In the genomic region with DNA sequence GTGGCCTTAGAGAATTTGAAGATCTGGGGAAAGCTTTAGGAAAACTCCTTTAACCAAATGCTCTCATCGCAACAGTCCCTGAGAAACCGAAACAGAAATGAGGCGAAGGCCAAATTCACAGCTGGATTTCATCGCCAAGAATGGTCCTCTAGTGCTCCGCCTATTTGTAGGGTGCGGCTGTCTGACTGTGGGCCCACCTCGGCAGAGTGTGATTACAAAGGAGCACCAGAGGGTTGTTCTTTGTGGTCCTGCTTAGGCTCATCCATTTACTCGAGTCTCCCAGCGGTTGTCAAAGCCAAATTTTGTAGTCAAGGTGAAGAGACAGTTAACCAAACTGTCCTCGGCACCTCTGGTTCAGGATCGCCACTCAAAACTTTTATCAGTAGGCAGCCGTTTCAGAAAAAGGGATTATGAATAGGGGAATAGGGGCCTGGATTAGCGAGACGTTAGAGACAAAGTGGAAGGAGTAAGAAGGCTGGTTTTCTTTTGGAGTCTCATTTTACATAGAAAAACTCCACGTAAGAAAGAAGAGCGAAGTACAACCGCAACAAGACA, we compare ENCODE assay signal across 8 mouse cellular contexts. TPM values are rescaled to one million over a fixed set of nuclear protein-coding genes. Genes with fewer than 3 reads are reported as not detected.
DNase-seq lines count a peak whose midpoint lies in the region; ATAC-seq and TF ChIP-seq lines count a peak whose summit lies in the region.

No protein-coding gene starts in this region.

- H3K4me3 ChIP-seq in heart, embryonic 11.5 days (ENCODE audit: low read depth, low read length), result peak overlapping the region; percentile 93
- H3K4me3 ChIP-seq in kidney, embryonic 15.5 days (replicated peaks), result peak overlapping the region; percentile 79
- peak overlapping the region; percentile 87 for H3K4me3 ChIP-seq in lung, postnatal 0 days (ENCODE audit: low read depth, low read length)

- WGBS in heart, embryonic 11.5 days (ENCODE audit: insufficient replicate concordance), result 10% methylated on average over 17 of the region's 17 CpGs
- 12% methylated on average over 17 of the region's 17 CpGs for WGBS in kidney, embryonic 15.5 days
- 17% methylated on average over 17 of the region's 17 CpGs for WGBS in lung, postnatal 0 days

- no peak overlapping the region for H3K9ac ChIP-seq in heart, embryonic 11.5 days (ENCODE audit: low read depth, low read length)
- no peak overlapping the region for H3K9ac ChIP-seq in kidney, embryonic 15.5 days
- no peak overlapping the region for H3K9ac ChIP-seq in lung, postnatal 0 days (replicated peaks; ENCODE audit: low read depth)

- no peak for TF ChIP-seq EP300 in lung, postnatal 0 days (IDR thresholded peaks at IDR 0.05)

- H3K4me1 ChIP-seq in heart, embryonic 11.5 days (ENCODE audit: control insufficient read depth, insufficient read depth, low read length), result peaks cover 10% of the 10 kb centered on the region
- peaks cover 24% of the 10 kb centered on the region for H3K4me1 ChIP-seq in kidney, embryonic 15.5 days
- H3K4me1 ChIP-seq in lung, postnatal 0 days (ENCODE audit: insufficient read depth, low read depth, low read length), result no peaks in the 10 kb centered on the region

- ATAC-seq in heart, embryonic 11.5 days (replicated peaks; ENCODE audit: insufficient number of reproducible peaks, low FRiP score, low TSS enrichment), result no peak
- no peak for ATAC-seq in kidney, embryonic 15.5 days (replicated peaks; ENCODE audit: low FRiP score)
- ATAC-seq in lung, postnatal 0 days, result no peak

- TF ChIP-seq CTCF in lung, postnatal 0 days (IDR thresholded peaks at IDR 0.05), result peak; percentile 18; the same call in 1 of the 2 replicates

- H3K27me3 ChIP-seq in heart, embryonic 11.5 days (ENCODE audit: control insufficient read depth, insufficient read depth, low read length), result peaks cover 3% of the 10 kb centered on the region; the same call in 1 of the 2 replicates
- H3K27me3 ChIP-seq in kidney, embryonic 15.5 days, result peaks cover 26% of the 10 kb centered on the region
- H3K27me3 ChIP-seq in lung, postnatal 0 days (replicated peaks; ENCODE audit: insufficient read depth, low read length), result no peaks in the 10 kb centered on the region

- H3K27ac ChIP-seq in heart, embryonic 11.5 days (ENCODE audit: low read depth, low read length), result no peak overlapping the region
- H3K27ac ChIP-seq in kidney, embryonic 15.5 days, result no peak overlapping the region
- H3K27ac ChIP-seq in lung, postnatal 0 days (ENCODE audit: low read length), result no peak overlapping the region

- DNase-seq in spleen, postnatal 36 days (ENCODE audit: low spot score in 2 of 2), result peak; percentile 12 to 29
- DNase-seq in spleen, postnatal 14 days (ENCODE audit: low spot score in 2 of 2), result no peak
- DNase-seq in lung, postnatal 0 days (ENCODE audit: low spot score), result peak; percentile 74
- no peak for DNase-seq in frontal cortex, adult 2 months (ENCODE audit: extremely low spot score in 1 of 2, low spot score in 1 of 2)
- no peak for DNase-seq in natural killer cell, adult 2 months (ENCODE audit: low spot score in 2 of 2)
- DNase-seq in layer of hippocampus, adult 8-10 months (ENCODE audit: low spot score in 2 of 2), result no peak

- H3K36me3 ChIP-seq in heart, embryonic 11.5 days (ENCODE audit: control insufficient read depth, insufficient read depth, low read length), result no peaks in the 10 kb centered on the region
- no peaks in the 10 kb centered on the region for H3K36me3 ChIP-seq in kidney, embryonic 15.5 days
- no peaks in the 10 kb centered on the region for H3K36me3 ChIP-seq in lung, postnatal 0 days (ENCODE audit: insufficient read depth, low read length)

- H3K9me3 ChIP-seq in heart, embryonic 11.5 days (replicated peaks; ENCODE audit: control insufficient read depth, low read length), result no peaks in the 10 kb centered on the region
- no peaks in the 10 kb centered on the region for H3K9me3 ChIP-seq in kidney, embryonic 15.5 days (replicated peaks)
- no peaks in the 10 kb centered on the region for H3K9me3 ChIP-seq in lung, postnatal 0 days (ENCODE audit: low read length)

- peak overlapping the region; percentile 86 for H3K4me2 ChIP-seq in heart, embryonic 11.5 days
- H3K4me2 ChIP-seq in kidney, embryonic 15.5 days, result peak overlapping the region; percentile 97
- peak overlapping the region; percentile 96 for H3K4me2 ChIP-seq in lung, postnatal 0 days (replicated peaks; ENCODE audit: low read depth, low read length)

RNA-seq across cellular contexts. Expression of gene Foxo1, which starts 1.5 kb away (rescaled TPM):
- 7.1 and 7.8 TPM in 2 replicates for polyA plus RNA-seq in heart, embryonic 11.5 days (2014; fragmentation: Nextera tagmentation; extraction: Ambion mirVana)
- polyA plus RNA-seq in kidney, embryonic 15.5 days (2015; fragmentation: Nextera tagmentation; extraction: Ambion mirVana), result 6.7 and 6.9 TPM in 2 replicates
- polyA plus RNA-seq in lung, postnatal 0 days (2015; fragmentation: Nextera tagmentation; extraction: Ambion mirVana), result 6.8 and 7.6 TPM in 2 replicates
- polyA plus RNA-seq in frontal cortex, adult 2 months (2012; rRNA removed), result 8.9 and 9.1 TPM in 2 replicates
- total RNA-seq in layer of hippocampus, adult 8-10 months (2022), result 10 to 100 TPM; 20.2 to 23.1 (median 22.8) TPM

Comparison
In these comparisons a context has a peak if more than half of its experiments do, and no peak if none do; other contexts are left out.
1. DNase-seq: peak in spleen, postnatal 36 days (2 of 2) and lung, postnatal 0 days (single experiment); none in spleen, postnatal 14 days (0 of 2), frontal cortex, adult 2 months (0 of 2), natural killer cell, adult 2 months (0 of 2) and layer of hippocampus, adult 8-10 months (0 of 2).
2. Peak in every context shown above with its lines, with median percentiles within 50 percentile points of each other: H3K4me2 ChIP-seq and H3K4me3 ChIP-seq.